Mouse (Mus musculus): ENCODE results near the gene Phkg1.

DNA sequence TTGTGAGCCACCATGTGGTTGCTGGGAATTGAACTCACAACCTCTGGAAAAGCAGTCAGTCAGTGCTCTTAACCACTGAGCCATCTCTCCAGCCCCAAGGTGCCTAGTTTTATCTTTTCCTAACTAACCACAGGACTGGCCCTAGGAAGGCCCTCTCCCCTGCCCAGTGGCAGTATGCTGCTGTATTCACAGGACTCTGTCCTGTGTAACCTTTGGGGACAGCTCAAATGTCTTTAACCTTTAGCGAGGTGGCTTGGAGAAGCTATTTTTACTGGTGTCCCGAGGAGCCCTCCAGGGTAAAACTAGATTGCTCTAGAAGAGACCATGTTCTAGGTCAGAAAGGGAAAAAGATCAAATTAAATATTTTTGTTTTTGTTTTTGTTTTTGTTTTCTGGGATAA is 27.1 kb downstream of the Phkg1 start:
- no peak for TF ChIP-seq CTCF (conservative IDR thresholded peaks at IDR 0.05; ENCODE audit: insufficient read depth, insufficient read length, low read depth, low read length)
- no peak for TF ChIP-seq POLR2A (IDR thresholded peaks at IDR 0.05; ENCODE audit: low read depth, low read length)

Measured in kidney, adult 2 months (tissue).